Mouse (Mus musculus): ENCODE measurements at regions not wholly inside any gene's neighbourhood (a gene's known extent, or its start where the extent isn't known, plus 50 kb on each side); places are given as distances from the start of the nearest gene placed in this dataset.

GRCm38 (mm10) chr7:129766087-129766834 lies 174.6 kb downstream of the Wdr11 start:
- TF ChIP-seq CTCF (IDR thresholded peaks at IDR 0.05; ENCODE audit: control insufficient read depth, insufficient read depth, insufficient read length) (no peak), MYOG (IDR thresholded peaks at IDR 0.05; ENCODE audit: control insufficient read depth, extremely low read depth, insufficient read length) (no peak), CEBPB (IDR thresholded peaks at IDR 0.05; ENCODE audit: low read depth) (no peak), USF1 (IDR thresholded peaks at IDR 0.05; ENCODE audit: low read depth) (no peak), MYOD1 (IDR thresholded peaks at IDR 0.05; ENCODE audit: control insufficient read depth, insufficient read length, low read depth) (no peak)

All from C2C12 (cell line).